Mouse (Mus musculus) ES-Bruce4 (cell line): ENCODE measurements around the gene Eif4b.

Experiments used
- CTCF ChIP-seq: IDR thresholded peaks from one replicate; pipeline ENCODE4 v1.8.1; 2011; ENCODE audit warnings: low read depth, low read length
- POLR2A ChIP-seq: IDR thresholded peaks from one replicate; pipeline ENCODE4 v1.8.1; 2011; ENCODE audit warnings: low read length; ENCODE audit not compliant: insufficient read depth

DNA sequence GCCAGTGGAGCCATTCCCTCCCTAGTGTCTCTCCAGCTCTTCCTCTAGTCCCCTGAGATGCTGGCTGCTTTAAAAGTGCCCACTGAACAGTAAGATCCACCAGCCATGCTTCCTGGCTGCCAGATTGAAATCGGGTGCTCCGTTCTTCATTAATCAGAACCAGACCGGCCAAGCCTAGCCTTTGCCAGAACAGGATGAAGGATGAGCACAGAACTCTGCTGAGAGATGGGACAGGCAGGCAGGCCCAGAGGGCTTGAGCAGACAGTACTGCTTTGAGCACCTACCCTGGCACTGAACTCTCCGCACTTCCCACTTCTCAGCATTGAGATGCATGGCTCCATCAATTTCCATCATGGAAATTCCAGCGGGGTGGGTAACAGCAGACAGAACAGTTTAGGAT is 25.7 kb downstream of the Eif4b start:
- no peak for TF ChIP-seq CTCF
- TF ChIP-seq POLR2A, result no peak
